Mouse (Mus musculus): ENCODE measurements at regions not wholly inside any gene's neighbourhood (a gene's known extent, or its start where the extent isn't known, plus 50 kb on each side); places are given as distances from the start of the nearest gene placed in this dataset.

- no peak for ATAC-seq (ENCODE audit: insufficient number of reproducible peaks, insufficient read depth, low FRiP score, low read depth)
- no peaks in the 10 kb centered on the region for H3K9me3 ChIP-seq (ENCODE audit: control insufficient read depth, low read depth, low read length)
- 87% methylated on average over 4 of the region's 4 CpGs for WGBS
These were observed 56.7 kb upstream of the Abcd3 start for GRCm38 (mm10) chr3:121871795-121872194.

DNA sequence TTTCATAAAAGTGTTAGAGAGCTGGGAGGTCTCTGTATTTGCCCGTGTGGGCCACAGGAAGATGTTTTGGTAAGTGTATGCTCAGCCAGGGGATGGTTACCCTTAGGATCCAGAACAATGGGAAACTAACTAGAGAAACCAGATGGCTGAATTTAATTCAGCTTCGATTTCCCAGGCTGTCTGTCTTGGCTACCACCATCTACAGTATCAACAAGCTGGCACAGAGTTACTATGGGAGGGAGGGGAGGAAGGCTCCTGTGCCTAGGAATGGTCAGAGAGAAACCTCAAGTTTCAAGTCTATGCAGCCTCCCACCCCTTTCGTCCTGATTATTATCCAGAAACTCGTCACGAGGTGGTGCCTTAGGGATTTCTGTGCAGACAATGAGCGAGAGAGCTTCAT lies 55.6 kb upstream of the Abcd3 start:
- WGBS, result 83% methylated on average over 6 of the region's 6 CpGs
- H3K36me3 ChIP-seq (ENCODE audit: control insufficient read depth, insufficient read depth, low read length), result no peaks in the 10 kb centered on the region

More at GRCm38 (mm10) chr3:121871795-121872194, 56.7 kb upstream of the Abcd3 start:
- no peak overlapping the region for H3K9ac ChIP-seq (replicated peaks; ENCODE audit: low read depth, low read length)
- H3K4me2 ChIP-seq (replicated peaks; ENCODE audit: low read depth, low read length), result no peak overlapping the region
- no peak overlapping the region for H3K27ac ChIP-seq (ENCODE audit: low read length)
- no peak overlapping the region for H3K4me3 ChIP-seq (ENCODE audit: low read depth, low read length)
- H3K36me3 ChIP-seq (ENCODE audit: control insufficient read depth, insufficient read depth, low read length), result no peaks in the 10 kb centered on the region
- no peaks in the 10 kb centered on the region for H3K4me1 ChIP-seq (ENCODE audit: control insufficient read depth, insufficient read depth, low read length)
- no peaks in the 10 kb centered on the region for H3K27me3 ChIP-seq (ENCODE audit: control insufficient read depth, insufficient read depth, low read length)

GRCm38 (mm10) chr3:121869694-121870093 lies 54.6 kb upstream of the Abcd3 start:
- 57% methylated on average over 4 of the region's 4 CpGs for WGBS
- no peak for ATAC-seq (ENCODE audit: insufficient number of reproducible peaks, insufficient read depth, low FRiP score, low read depth)

More for the DNA sequence above, 55.6 kb upstream of the Abcd3 start:
- H3K27ac ChIP-seq (ENCODE audit: low read length), result no peak overlapping the region
- no peaks in the 10 kb centered on the region for H3K27me3 ChIP-seq (ENCODE audit: control insufficient read depth, insufficient read depth, low read length)
- no peak overlapping the region for H3K4me3 ChIP-seq (ENCODE audit: low read depth, low read length)
- no peaks in the 10 kb centered on the region for H3K4me1 ChIP-seq (ENCODE audit: control insufficient read depth, insufficient read depth, low read length)
- H3K9me3 ChIP-seq (ENCODE audit: control insufficient read depth, low read depth, low read length), result no peaks in the 10 kb centered on the region
- no peak overlapping the region for H3K4me2 ChIP-seq (replicated peaks; ENCODE audit: low read depth, low read length)
- ATAC-seq (ENCODE audit: insufficient number of reproducible peaks, insufficient read depth, low FRiP score, low read depth), result no peak
- H3K9ac ChIP-seq (replicated peaks; ENCODE audit: low read depth, low read length), result no peak overlapping the region

GRCm38 (mm10) chr3:121867301-121867700 lies 52.2 kb upstream of the Abcd3 start:
- no peaks in the 10 kb centered on the region for H3K9me3 ChIP-seq (ENCODE audit: control insufficient read depth, low read depth, low read length)
- H3K36me3 ChIP-seq (ENCODE audit: control insufficient read depth, insufficient read depth, low read length), result no peaks in the 10 kb centered on the region
- H3K4me1 ChIP-seq (ENCODE audit: control insufficient read depth, insufficient read depth, low read length), result no peaks in the 10 kb centered on the region
- no peak overlapping the region for H3K4me3 ChIP-seq (ENCODE audit: low read depth, low read length)
- no peak overlapping the region for H3K9ac ChIP-seq (replicated peaks; ENCODE audit: low read depth, low read length)
- no peak for ATAC-seq (ENCODE audit: insufficient number of reproducible peaks, insufficient read depth, low FRiP score, low read depth)
- H3K27ac ChIP-seq (ENCODE audit: low read length), result no peak overlapping the region
- WGBS, result 45% methylated on average over 5 of the region's 5 CpGs
- no peak overlapping the region for H3K4me2 ChIP-seq (replicated peaks; ENCODE audit: low read depth, low read length)
- no peaks in the 10 kb centered on the region for H3K27me3 ChIP-seq (ENCODE audit: control insufficient read depth, insufficient read depth, low read length)

More at GRCm38 (mm10) chr3:121869694-121870093, 54.6 kb upstream of the Abcd3 start:
- Histone ChIP-seq H3K9me3 (ENCODE audit: control insufficient read depth, low read depth, low read length) (no peaks in the 10 kb centered on the region), H3K4me3 (ENCODE audit: low read depth, low read length) (no peak overlapping the region), H3K27ac (ENCODE audit: low read length) (no peak overlapping the region), H3K4me2 (replicated peaks; ENCODE audit: low read depth, low read length) (no peak overlapping the region), H3K4me1 (ENCODE audit: control insufficient read depth, insufficient read depth, low read length) (no peaks in the 10 kb centered on the region), H3K27me3 (ENCODE audit: control insufficient read depth, insufficient read depth, low read length) (no peaks in the 10 kb centered on the region), H3K9ac (replicated peaks; ENCODE audit: low read depth, low read length) (no peak overlapping the region), H3K36me3 (ENCODE audit: control insufficient read depth, insufficient read depth, low read length) (no peaks in the 10 kb centered on the region)

- 42% methylated on average over 8 of the region's 8 CpGs for WGBS
- H3K4me3 ChIP-seq (ENCODE audit: low read depth, low read length), result no peak overlapping the region
- no peaks in the 10 kb centered on the region for H3K4me1 ChIP-seq (ENCODE audit: control insufficient read depth, insufficient read depth, low read length)
- no peaks in the 10 kb centered on the region for H3K36me3 ChIP-seq (ENCODE audit: control insufficient read depth, insufficient read depth, low read length)
- no peaks in the 10 kb centered on the region for H3K9me3 ChIP-seq (ENCODE audit: control insufficient read depth, low read depth, low read length)
- no peak overlapping the region for H3K9ac ChIP-seq (replicated peaks; ENCODE audit: low read depth, low read length)
- ATAC-seq (ENCODE audit: insufficient number of reproducible peaks, insufficient read depth, low FRiP score, low read depth), result peak; percentile 83
- H3K4me2 ChIP-seq (replicated peaks; ENCODE audit: low read depth, low read length), result 0 out of 2 replicates have a peak overlapping the region, but pooled peaks have one; percentile 12
- H3K27me3 ChIP-seq (ENCODE audit: control insufficient read depth, insufficient read depth, low read length), result no peaks in the 10 kb centered on the region
- H3K27ac ChIP-seq (ENCODE audit: low read length), result peak overlapping the region; percentile 73
These were observed 49.8 kb upstream of the Abcd3 start for GRCm38 (mm10) chr3:121864734-121865445.

All from stomach, embryonic 14.5 days (tissue).